Mouse (Mus musculus): Measurements from ENCODE around the gene Lrrc42. TPM values are rescaled to one million over a fixed set of nuclear protein-coding genes. Genes with fewer than 3 reads are reported as not detected.

Lrrc42 gene
- total RNA-seq (2015; ENCODE audit: low replicate concordance) (2.3 and 12.3 TPM in 2 replicates), total RNA-seq (2017; ENCODE audit: low replicate concordance) (11.9 and 13.1 TPM in 2 replicates)

DNA sequence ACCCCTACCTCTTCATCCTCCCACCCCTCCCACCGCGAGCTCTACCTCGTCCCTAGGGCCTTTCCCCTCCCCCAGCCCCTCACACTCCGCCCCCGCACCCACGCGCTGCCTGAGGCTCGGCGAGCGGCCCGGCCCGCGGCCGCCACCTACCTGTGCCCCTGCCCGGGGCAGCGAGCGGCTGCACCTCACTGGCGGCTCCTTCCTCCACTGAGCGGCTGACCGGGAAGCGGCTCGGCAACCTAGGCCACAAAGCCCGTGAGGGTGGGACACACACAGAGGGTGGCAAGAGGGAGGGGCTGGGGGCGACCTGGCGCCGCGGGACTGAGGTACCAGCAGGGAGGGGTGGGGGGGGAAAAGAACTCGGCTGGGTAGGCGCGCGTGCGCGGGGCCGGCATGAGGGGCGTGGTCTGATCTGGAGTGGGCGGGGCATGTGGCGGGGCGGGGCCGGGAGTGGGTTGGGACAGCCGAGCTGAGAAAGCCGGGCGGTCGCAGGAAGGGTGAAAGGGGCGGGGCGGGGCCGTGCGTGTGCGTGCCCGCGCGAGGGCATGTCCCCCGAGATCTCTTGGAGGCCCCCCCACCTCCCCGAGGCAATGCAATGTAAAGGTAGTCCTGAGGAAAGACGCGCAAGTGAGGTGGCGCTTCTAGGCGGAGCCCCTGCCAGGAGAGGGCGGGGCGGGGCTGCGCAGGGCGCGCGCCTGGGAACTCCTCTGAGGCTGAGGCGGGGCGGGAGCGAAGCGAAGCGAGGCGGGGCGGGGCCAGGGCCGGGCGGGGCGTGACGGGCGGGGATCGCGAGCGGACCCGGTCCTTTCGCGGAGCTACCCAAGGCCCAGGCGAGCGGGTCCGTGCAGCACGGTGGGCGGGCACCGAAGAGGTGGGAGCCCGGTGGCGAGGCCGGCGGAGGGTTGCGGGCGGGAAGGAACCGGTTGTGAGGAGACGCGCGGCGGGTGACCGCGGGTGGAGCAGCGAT, at the start of gene Lrrc42, which contains the start of gene Hspb11:
Gene Lrrc42 (minus strand): TSS at position 408 of the 967 bp plus-strand sequence.
Gene Hspb11 (plus strand): TSS at position 469 of the 967 bp plus-strand sequence.
- ATAC-seq (replicated peaks; ENCODE audit: low FRiP score, poor library complexity, severe bottlenecking) = peak; percentile 90

DNA sequence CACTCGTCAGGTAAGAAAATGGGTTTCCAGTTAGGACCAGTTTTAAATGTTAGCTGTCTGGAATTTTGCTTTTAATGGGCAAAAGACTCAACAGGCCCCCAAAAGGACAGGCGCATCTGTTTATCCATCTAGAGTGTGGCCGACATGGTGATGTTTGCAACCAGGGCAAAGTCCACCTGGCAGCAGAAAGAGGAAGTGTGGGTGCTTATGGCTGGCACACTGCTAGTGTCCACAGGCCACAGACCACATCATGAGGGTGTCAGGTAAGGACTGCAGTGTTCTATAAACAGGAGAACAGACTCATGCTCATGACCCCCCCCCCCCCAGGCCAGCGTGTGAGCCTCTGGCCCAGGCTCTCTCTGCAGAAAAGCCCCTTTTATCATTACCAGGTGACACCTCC, 49.5 kb upstream of the Lrrc42 start:
- no peak for ATAC-seq (replicated peaks; ENCODE audit: low FRiP score, poor library complexity, severe bottlenecking)

DNA sequence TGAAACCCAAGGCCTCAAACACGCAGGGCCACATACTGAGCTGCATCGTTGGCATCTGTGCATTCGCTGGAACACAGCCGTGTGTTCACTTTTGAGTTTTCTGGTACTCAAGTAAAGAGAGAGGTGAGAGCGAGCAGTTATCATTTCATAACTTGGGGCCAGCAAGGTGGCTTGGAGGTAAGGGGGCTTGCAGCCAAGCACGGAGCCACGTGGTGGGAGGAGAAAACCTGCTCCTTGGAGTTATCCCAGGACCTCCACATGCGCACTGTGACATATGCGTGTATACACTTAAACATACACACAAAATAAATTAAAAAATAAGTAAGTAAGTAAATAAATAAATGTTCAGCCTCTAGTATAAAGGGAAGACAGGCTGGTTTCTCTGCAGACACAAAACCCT, 48.9 kb upstream of the Lrrc42 start:
- ATAC-seq (replicated peaks; ENCODE audit: low FRiP score, poor library complexity, severe bottlenecking) = no peak

DNA sequence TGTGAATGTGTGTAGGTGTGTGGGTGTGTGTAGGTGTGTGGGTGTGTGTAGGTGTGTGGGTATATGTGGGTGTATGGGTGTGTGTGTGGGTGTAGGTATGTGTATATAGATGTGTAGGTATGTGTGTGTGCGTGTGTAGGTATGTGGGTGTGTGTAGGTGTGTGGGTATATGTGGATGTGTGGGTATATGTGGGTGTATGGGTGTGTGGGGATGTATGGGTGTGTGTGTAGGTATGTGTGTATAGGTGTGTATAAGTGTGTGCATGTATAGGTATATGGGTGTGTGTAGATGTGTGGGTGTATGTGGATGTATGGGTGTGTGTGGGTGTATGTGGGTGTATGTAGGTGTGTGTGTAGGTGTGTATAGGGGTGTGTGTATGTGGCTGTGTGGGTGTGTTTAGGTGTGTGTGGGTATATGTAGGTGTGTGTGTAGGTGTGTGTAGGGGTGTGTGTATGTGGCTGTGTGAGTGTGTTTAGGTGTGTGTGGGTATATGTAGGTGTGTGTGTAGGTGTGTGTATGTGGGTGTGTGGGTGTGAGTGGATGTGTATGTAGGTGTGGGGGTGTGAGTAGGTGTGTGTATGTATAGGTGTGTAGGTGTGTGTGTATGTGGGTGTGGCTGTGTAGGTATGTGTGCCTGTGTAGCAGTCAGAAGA, 47.7 kb upstream of the Lrrc42 start:
- ATAC-seq (replicated peaks; ENCODE audit: low FRiP score, poor library complexity, severe bottlenecking) = peak; percentile 57

DNA sequence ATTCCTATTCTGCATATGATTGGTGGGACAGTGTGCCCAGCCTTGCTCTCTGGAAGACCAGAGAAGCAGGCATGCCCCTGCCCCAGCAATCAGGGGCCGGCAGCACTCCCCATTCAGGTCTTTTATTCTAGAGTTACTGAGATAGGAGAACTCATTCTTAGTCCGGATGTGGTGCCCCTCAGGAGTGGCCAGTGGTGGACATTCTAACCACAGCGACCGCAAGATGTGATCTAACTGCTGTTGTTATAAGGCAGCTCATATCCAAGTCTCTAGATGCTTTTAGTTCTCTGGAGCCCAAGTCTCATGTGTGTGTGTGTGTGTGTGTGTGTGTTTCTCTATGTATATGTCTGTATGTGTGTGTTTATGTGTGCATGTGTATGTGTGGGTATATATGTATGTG, 47.0 kb upstream of the Lrrc42 start:
- ATAC-seq (replicated peaks; ENCODE audit: low FRiP score, poor library complexity, severe bottlenecking) = no peak

DNA sequence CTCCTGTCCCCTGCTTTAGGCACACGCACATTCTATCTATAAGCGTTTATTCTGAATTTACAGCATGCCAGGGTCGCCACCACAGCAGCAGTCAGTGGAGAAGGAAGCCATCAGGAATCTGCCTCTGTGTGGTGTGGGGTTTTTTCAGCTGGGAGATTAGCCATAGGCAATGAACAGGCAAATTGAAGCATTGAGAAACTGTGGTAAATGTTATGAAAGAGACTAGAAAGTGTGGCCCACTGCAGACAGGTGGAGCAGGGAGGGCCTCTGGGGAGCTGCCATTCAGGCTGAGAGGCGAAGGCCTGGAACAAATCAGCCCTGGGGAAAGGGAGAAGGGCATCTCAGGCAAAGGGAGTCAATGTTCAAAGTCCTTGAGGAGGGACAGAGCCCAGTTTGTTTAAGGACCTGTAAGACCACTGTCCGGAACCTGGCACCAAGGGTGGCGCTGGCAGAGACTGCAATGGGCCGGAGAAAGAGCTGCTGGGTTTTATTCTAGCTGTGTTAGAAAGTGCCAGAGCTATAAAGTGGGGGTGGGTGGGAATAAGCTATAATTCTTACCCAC, 46.5 kb upstream of the Lrrc42 start:
- ATAC-seq (replicated peaks; ENCODE audit: low FRiP score, poor library complexity, severe bottlenecking) = no peak

DNA sequence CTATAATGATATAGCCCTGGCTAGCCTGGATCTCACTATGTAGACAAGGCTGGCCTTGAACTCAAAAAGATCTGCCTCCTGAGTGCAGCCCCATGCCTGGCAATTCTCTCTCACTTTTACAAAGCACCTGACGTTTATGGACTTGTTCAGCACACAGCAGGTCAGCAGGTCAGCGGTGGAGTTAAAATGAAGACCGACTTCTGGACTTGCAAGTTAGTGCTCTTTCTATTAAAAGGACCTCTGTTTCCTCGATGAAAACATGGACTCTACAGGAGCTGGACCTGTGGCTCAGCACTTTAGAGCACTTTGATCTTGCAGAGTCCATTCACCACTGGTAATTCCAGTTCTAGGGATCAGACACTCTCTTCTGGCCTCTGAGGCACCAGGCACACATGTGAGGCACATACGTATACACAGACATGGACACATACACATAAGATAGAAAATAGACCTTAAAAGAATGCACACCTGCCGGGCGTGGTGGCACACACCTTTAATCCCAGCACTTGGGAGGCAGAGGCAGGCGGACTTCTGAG, 44.8 kb upstream of the Lrrc42 start:
- no peak for ATAC-seq (replicated peaks; ENCODE audit: low FRiP score, poor library complexity, severe bottlenecking)

DNA sequence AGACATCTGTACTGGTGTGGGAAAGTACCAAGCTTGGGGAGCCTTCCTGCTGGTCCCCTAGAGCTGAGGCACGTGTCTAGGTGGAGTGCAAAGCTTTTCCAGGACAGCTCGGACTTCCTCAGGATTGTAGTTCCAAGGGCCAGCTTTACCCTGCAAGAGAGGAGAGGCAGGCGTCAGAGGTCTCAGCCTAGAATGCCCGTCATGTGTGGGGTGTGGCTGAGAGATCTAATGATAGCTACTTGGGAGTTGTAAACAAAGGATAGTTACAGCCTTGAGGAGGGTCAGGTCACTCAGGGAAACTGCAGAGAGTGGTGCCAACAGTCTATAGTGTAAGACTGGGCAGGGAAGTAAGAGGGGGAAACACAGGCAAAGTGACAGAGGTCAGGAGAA, 38.9 kb upstream of the Lrrc42 start:
- no peak for ATAC-seq (replicated peaks; ENCODE audit: low FRiP score, poor library complexity, severe bottlenecking)

DNA sequence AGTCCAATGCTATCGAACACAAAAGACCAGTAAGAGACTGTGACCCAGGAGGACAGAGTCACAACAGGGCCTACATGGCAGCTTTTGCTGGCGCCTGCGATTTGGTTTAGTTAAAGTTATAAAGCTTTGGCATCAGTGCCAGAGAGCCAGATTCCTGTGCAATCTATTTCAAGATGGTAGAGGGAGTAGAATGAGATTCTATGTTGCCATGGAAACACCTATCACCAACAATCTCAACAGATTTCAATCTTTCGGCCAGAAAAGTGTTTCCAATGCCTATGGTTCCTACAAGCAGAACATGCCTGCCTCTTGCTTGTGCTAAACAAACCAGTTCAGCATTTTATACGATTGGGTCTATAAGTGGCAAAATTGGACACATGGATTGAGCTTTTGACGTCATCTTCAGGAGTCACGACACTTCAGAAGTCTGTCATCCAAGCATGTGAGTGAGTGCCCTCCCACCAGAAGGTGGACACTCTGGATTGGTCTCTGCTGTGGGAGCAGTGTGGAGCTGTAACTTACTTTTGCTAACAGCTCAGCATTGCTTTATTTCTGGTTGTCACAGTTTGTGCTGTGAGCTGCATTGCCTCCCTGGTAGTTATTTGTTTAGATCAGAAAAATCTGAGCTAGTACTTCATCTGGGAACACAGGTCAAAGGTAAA, 38.4 kb upstream of the Lrrc42 start:
- ATAC-seq (replicated peaks; ENCODE audit: low FRiP score, poor library complexity, severe bottlenecking) = no peak

DNA sequence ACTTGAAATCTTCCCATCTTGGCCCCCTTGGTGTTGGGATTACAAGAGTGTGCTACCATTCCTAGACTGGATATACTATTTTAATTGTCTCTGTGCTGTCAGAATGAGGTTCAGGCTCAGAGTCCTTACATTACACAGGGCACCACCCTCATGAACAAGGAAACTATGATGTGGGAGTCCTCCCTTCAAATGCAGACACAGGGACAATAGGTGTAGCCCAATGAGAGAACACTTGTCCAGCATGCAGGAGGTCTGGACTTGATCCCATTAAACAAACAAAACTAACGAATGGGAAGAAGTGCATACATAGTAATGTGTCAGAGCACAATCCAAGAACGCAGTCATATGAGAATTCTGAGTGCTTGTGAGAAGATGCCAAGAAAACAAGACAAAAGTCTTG, 34.2 kb upstream of the Lrrc42 start:
- ATAC-seq (replicated peaks; ENCODE audit: low FRiP score, poor library complexity, severe bottlenecking) = no peak

DNA sequence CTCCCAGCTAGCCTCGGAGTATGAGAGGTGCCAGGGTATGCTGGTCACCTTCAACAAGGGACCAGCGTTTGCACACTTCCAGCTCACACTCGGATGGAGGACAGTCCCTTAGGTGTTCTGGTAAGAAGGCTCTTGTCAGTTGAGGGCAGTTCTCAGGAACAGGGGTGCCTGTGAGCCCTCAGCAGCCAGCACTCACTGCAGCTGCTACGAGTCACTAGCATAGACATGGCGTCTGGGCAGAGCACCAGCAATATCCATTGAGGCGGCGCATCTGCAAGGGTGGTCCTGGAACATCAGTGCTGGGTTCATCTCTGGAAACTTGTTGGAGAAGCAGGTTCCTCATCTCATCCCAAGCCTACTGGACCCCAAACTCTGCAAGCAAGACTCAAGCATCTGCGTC, 33.1 kb upstream of the Lrrc42 start:
- no peak for ATAC-seq (replicated peaks; ENCODE audit: low FRiP score, poor library complexity, severe bottlenecking)

DNA sequence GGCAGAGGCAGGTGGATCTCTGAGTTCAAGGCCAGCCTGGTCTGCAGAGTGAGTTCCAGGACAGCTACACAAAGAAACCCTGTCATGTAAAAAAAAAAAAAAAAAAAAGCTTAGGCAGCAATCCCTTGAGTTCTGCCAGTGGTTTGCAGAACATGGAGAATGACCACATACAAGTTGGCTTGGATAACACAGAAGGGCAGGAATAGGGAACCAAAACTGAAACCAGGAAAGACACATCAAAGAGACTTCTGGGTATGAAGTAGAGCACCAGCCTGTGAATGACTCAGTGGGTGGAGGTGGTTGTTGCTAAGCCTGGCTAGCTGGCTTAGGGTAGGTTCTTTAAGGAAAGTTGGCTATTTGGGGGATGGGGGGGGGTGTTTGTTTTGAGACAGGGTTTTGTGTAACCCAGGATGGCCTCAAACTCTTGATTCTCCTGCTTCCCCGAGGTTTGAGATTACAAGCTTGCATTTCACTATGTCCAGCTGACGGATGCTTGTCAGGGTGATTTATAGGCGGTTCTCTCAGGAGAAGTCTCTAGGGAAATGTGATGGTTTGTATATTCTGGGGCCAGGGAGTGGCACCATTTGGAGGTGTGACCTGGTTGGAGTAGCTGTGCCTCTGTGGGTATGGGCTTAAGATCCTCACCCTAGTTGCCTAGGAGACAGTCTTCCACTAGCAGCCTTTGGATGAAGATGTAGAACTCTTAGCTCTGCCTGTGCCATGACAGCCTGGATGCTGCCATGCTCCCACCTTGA, 32.3 kb upstream of the Lrrc42 start:
- no peak for ATAC-seq (replicated peaks; ENCODE audit: low FRiP score, poor library complexity, severe bottlenecking)

DNA sequence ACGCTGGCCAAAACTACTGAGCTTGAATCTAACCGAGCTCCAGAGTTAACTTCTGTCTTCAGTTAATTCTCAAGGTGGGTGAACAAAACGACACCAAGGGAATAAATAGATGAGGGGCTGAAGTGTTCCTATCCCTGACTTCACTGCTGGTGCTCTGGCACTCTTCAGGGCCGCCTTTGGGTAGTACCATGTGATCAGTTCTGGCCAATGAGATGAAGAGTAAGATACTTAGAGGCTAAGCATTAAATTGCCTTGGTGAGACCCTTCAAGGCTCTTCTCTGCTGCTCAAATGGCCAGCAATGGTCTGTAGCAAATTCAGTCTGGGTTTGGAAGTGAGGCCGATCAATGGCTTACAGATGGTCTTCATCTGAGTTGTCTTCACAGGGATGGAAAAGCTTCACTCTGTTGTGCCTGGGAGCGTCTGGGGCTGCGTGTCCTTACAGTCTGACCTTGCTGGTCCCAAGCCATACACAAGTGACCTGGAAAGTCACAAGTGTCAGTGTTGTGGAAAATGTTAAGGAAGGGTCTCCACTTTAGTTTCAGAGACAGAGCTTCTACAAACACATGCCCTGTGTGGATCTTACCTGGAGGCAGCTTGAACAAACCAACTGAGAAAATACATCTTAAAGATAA, 27.6 kb upstream of the Lrrc42 start:
- ATAC-seq (replicated peaks; ENCODE audit: low FRiP score, poor library complexity, severe bottlenecking) = no peak

DNA sequence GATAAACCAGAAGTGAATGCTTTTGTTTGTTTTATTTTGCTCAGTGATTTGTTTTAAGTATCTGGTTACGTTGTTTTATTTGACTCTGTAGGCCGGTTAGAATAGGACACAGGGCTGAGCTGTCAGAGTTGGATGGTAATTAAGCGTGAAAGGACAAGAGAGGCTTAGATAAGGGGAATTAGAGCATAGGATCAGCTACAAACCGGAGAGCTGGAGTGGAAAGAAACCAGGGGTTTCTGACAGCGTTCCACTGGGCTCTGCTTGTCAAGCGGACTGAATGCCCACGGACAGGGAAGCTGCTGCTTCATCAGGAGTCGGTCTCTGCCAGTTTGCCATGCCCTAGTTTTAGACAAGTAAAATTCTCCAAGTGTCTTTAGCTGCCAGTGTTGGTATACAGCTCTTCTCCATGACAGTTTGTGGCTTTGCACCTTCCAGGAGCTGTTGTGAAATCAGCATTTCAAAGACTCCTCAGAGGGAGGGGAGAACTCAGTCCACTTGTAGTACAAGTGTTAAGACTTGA, 24.9 kb upstream of the Lrrc42 start:
- no peak for ATAC-seq (replicated peaks; ENCODE audit: low FRiP score, poor library complexity, severe bottlenecking)

DNA sequence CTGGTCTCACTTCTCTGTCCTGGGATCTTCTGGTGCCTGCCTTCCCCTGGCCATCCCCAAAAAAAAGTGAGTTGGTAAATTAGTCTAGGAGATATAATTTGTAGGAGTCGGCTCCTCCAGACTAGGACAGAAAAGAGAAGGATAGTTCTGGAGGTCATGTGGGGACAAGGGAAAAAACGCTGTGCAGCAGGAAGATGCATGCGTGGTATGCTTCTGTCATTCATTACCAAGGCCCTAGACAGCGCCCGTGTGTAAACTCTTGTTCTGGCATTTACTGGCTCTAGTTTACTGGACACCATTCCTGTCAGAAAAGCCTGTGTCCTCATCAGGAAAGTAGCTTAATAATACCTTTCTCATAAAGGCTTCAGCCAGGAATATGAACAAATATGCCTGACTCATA, 21.2 kb upstream of the Lrrc42 start:
- ATAC-seq (replicated peaks; ENCODE audit: low FRiP score, poor library complexity, severe bottlenecking) = no peak

DNA sequence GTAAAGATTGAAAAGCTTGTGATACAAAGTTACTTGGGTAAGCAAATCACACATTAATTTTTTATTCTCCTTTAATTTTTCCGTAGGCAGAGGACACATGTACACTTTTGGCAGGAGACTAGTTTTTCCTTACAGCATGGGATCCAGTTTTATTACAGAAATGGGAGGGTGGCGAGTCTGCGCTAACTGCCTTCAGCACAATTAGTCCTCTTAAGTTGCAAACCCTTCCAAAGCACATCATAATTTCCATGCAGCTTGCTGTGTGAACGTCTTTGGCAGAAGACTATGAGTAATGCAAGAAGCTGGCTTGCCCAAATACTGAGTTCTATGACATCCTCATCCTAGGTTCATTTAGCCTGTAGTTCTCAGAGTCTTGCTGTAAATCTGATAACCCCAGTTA, 20.4 kb upstream of the Lrrc42 start:
- no peak for ATAC-seq (replicated peaks; ENCODE audit: low FRiP score, poor library complexity, severe bottlenecking)

DNA sequence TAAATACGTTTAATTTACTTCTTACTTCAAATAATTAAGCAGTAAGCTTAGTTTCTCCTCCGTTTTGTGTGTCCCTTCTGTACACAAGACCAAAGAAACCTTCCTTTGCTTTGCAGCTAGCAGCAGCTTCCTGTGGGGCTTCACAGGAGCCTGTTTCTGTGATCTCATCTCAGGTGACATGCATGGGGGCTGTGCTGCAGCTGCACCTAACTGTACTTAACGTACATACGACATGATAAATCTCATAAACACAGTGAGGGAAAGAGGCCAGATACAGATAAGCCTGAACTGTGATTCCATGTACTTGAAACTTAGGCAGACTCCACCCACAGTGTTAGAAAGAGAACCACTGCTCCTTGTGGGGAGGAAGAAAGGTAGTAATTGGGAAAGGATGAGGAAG, 6.7 kb upstream of the Lrrc42 start:
- ATAC-seq (replicated peaks; ENCODE audit: low FRiP score, poor library complexity, severe bottlenecking) = no peak

DNA sequence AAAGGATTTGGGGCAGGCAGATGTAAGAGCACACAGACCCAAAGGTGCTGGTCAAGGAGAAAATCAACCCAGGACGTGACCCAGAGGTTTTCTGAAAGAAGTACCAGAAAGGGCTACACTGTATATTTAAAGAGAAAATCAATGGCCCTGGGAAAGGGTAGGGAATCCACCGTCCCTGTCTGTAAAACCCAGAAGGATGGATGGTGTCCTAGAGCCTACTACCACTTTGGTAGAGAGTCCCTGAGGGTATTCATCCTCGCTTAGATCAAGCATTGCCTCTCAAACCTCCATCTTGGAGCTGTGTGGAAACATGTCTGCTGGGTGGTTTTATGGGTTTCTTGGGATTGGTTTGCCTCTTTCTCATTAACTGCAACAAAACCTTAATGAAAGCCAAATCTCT, 1.1 kb upstream of the Lrrc42 start:
- no peak for ATAC-seq (replicated peaks; ENCODE audit: low FRiP score, poor library complexity, severe bottlenecking)

DNA sequence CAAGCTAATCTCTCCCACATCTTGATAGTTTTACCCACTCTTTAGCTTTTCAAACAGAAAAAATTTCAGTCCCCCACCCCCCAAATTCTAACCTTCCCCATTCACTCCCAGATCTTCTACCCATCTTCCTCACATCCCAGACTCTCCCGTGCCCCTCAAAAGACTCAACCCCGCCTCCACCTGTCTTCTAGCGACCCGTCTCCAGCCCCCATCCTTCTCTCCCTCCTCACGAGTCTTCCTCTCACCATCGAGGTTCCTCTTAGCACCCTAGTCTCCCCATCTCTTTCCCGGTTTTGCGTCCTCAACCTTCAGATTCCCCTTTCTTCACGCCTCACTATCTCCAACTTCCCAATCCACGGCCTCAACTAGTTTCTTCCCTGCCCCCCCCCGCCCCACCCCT, 810 bp downstream of the Lrrc42 start:
- ATAC-seq (replicated peaks; ENCODE audit: low FRiP score, poor library complexity, severe bottlenecking) = no peak
